Mouse (Mus musculus) neural tube, embryonic 12.5 days (tissue): ENCODE data around the gene Fgfr2. TPM values are rescaled to one million over a fixed set of nuclear protein-coding genes. Genes with fewer than 3 reads are reported as not detected.

Experiments
- ATAC-seq: fragments of 200-750 bp; cut with Nextera tagmentation; 2 replicates; pipeline ENCODE4 v1.8.0; 2017; ENCODE audit warnings: low read depth, mild to moderate bottlenecking, moderate TSS enrichment, moderate library complexity; ENCODE audit not compliant: low FRiP score
- H3K27ac ChIP-seq: fragments of 300-500 bp; sonication (generic); 2 replicates; pipeline ENCODE4 v1.5.1; 2016
- H3K27me3 ChIP-seq: fragments of 300-500 bp; sonication (generic); replicated peaks from 2 replicates; pipeline ENCODE4 v1.6.1; 2016; ENCODE audit warnings: mild to moderate bottlenecking
- H3K36me3 ChIP-seq: fragments of 300-500 bp; sonication (generic); 2 replicates; pipeline ENCODE4 v1.6.1; 2016; ENCODE audit warnings: mild to moderate bottlenecking
- H3K4me1 ChIP-seq: fragments of 300-500 bp; sonication (generic); 2 replicates; pipeline ENCODE4 v1.6.1; 2016
- H3K4me2 ChIP-seq: fragments of 300-500 bp; sonication (generic); replicated peaks from 2 replicates; pipeline ENCODE4 v1.6.1; 2016; ENCODE audit warnings: mild to moderate bottlenecking
- H3K4me3 ChIP-seq: fragments of 300-500 bp; sonication (generic); 2 replicates; pipeline ENCODE4 v1.5.1; 2016
- H3K9ac ChIP-seq: fragments of 300-500 bp; sonication (generic); 2 replicates; pipeline ENCODE4 v1.6.1; 2016; ENCODE audit warnings: mild to moderate bottlenecking
- H3K9me3 ChIP-seq: fragments of 300-500 bp; sonication (generic); 2 replicates; pipeline ENCODE4 v1.6.1; 2016; ENCODE audit warnings: mild to moderate bottlenecking
- WGBS: fragments of 180-500 bp; shearing (Covaris S2); methylation state at CpG from one replicate; pipeline ENCODE4 v1.1.7; 2016; 5-methylcytosine and 5-hydroxymethylcytosine counted together
- polyA plus RNA-seq: library from polyadenylated mRNA; unstranded; fragments of >200 nt; fragmentation: Nextera tagmentation; extraction: Ambion mirVana; gene quantifications from 2 replicates; pipeline ENCODE4 v1.2.1, GENCODE M21; 2016

Fgfr2 gene
- polyA plus RNA-seq, 1 experiment from 2014 or later = 65.0 TPM

- ATAC-seq = no peak
- Histone ChIP-seq H3K36me3 (no peaks in the 10 kb centered on the region), H3K9ac (no peak overlapping the region), H3K4me3 (no peak overlapping the region), H3K27me3 (0 out of 2 replicates have a peak, but pooled peaks cover 3% of the 10 kb centered on the region), H3K9me3 (no peaks in the 10 kb centered on the region), H3K27ac (no peak overlapping the region), H3K4me2 (no peak overlapping the region), H3K4me1 (0 out of 2 replicates have a peak, but pooled peaks cover 7% of the 10 kb centered on the region)
- whole genome bisulfite sequencing = 70% methylated on average over 3 of the region's 3 CpGs
These were observed 935.7 kb downstream of the Fgfr2 start for GRCm38 (mm10) chr7:132187456-132187855.

- no peak for ATAC-seq
These were observed 939.2 kb downstream of the Fgfr2 start for GRCm38 (mm10) chr7:132183892-132184404.

GRCm38 (mm10) chr7:132181586-132182198 lies 941.5 kb downstream of the Fgfr2 start:
- Histone ChIP-seq H3K9ac (no peak overlapping the region), H3K36me3 (no peaks in the 10 kb centered on the region), H3K27ac (no peak overlapping the region), H3K27me3 (no peaks in the 10 kb centered on the region), H3K9me3 (peaks cover 3% of the 10 kb centered on the region; the same call in 1 of the 2 replicates), H3K4me2 (no peak overlapping the region), H3K4me1 (0 out of 2 replicates have a peak, but pooled peaks cover 7% of the 10 kb centered on the region), H3K4me3 (no peak overlapping the region)
- 93% methylated on average over 4 of the region's 4 CpGs for WGBS
- no peak for ATAC-seq

More at GRCm38 (mm10) chr7:132183892-132184404, 939.2 kb downstream of the Fgfr2 start:
- no peak overlapping the region for H3K27ac ChIP-seq
- 36% methylated on average over 5 of the region's 5 CpGs for WGBS
- peaks cover 3% of the 10 kb centered on the region; the same call in 1 of the 2 replicates for H3K9me3 ChIP-seq
- no peaks in the 10 kb centered on the region for H3K36me3 ChIP-seq
- H3K4me1 ChIP-seq = 0 out of 2 replicates have a peak, but pooled peaks cover 7% of the 10 kb centered on the region
- no peak overlapping the region for H3K9ac ChIP-seq
- H3K4me2 ChIP-seq = no peak overlapping the region
- H3K4me3 ChIP-seq = no peak overlapping the region
- H3K27me3 ChIP-seq = 0 out of 2 replicates have a peak, but pooled peaks cover 3% of the 10 kb centered on the region

- H3K27ac ChIP-seq = no peak overlapping the region
- WGBS = 93% methylated on average over 3 of the region's 3 CpGs
- no peak overlapping the region for H3K9ac ChIP-seq
- no peak for ATAC-seq
- no peak overlapping the region for H3K4me3 ChIP-seq
- no peak overlapping the region for H3K4me2 ChIP-seq
- 0 out of 2 replicates have a peak, but pooled peaks cover 7% of the 10 kb centered on the region for H3K4me1 ChIP-seq
- peaks cover 3% of the 10 kb centered on the region; the same call in 1 of the 2 replicates for H3K9me3 ChIP-seq
- H3K27me3 ChIP-seq = no peaks in the 10 kb centered on the region
- no peaks in the 10 kb centered on the region for H3K36me3 ChIP-seq
These were observed 942.1 kb downstream of the Fgfr2 start for GRCm38 (mm10) chr7:132181042-132181441.

GRCm38 (mm10) chr7:132179049-132179448 lies 944.1 kb downstream of the Fgfr2 start:
- H3K27ac ChIP-seq = no peak overlapping the region
- H3K9ac ChIP-seq = no peak overlapping the region
- no peaks in the 10 kb centered on the region for H3K36me3 ChIP-seq
- ATAC-seq = no peak
- H3K9me3 ChIP-seq = peaks cover 3% of the 10 kb centered on the region; the same call in 1 of the 2 replicates
- no peak overlapping the region for H3K4me3 ChIP-seq
- H3K27me3 ChIP-seq = no peaks in the 10 kb centered on the region
- 61% methylated on average over 1 of the region's 1 CpGs for WGBS
- 0 out of 2 replicates have a peak, but pooled peaks cover 4% of the 10 kb centered on the region for H3K4me1 ChIP-seq
- no peak overlapping the region for H3K4me2 ChIP-seq

- Histone ChIP-seq H3K9ac (no peak overlapping the region), H3K27me3 (no peaks in the 10 kb centered on the region), H3K27ac (no peak overlapping the region), H3K4me3 (no peak overlapping the region), H3K4me1 (no peaks in the 10 kb centered on the region), H3K9me3 (no peaks in the 10 kb centered on the region), H3K36me3 (no peaks in the 10 kb centered on the region), H3K4me2 (no peak overlapping the region)
- no peak for ATAC-seq
- 88% methylated on average over 5 of the region's 5 CpGs for WGBS
These were observed 948.4 kb downstream of the Fgfr2 start for GRCm38 (mm10) chr7:132174787-132175186.

GRCm38 (mm10) chr7:132174296-132174695 lies 948.9 kb downstream of the Fgfr2 start:
- Histone ChIP-seq H3K36me3 (no peaks in the 10 kb centered on the region), H3K4me2 (no peak overlapping the region), H3K4me3 (no peak overlapping the region), H3K27ac (no peak overlapping the region), H3K27me3 (no peaks in the 10 kb centered on the region), H3K4me1 (no peaks in the 10 kb centered on the region; the same call in 1 of the 2 replicates), H3K9me3 (no peaks in the 10 kb centered on the region), H3K9ac (no peak overlapping the region)
- WGBS = 86% methylated on average over 2 of the region's 2 CpGs
- no peak for ATAC-seq

GRCm38 (mm10) chr7:132172220-132172619 lies 950.9 kb downstream of the Fgfr2 start:
- 67% methylated on average over 5 of the region's 5 CpGs for WGBS
- H3K27ac ChIP-seq = no peak overlapping the region
- H3K4me3 ChIP-seq = no peak overlapping the region

GRCm38 (mm10) chr7:132171716-132172115 lies 951.4 kb downstream of the Fgfr2 start:
- Histone ChIP-seq H3K4me3 (no peak overlapping the region), H3K36me3 (no peaks in the 10 kb centered on the region), H3K4me2 (no peak overlapping the region), H3K9ac (no peak overlapping the region), H3K9me3 (no peaks in the 10 kb centered on the region), H3K27me3 (no peaks in the 10 kb centered on the region), H3K4me1 (no peaks in the 10 kb centered on the region; the same call in 1 of the 2 replicates), H3K27ac (no peak overlapping the region)
- no peak for ATAC-seq
- 87% methylated on average over 5 of the region's 5 CpGs for WGBS

More at GRCm38 (mm10) chr7:132172220-132172619, 950.9 kb downstream of the Fgfr2 start:
- ATAC-seq = no peak
- no peak overlapping the region for H3K4me2 ChIP-seq
- H3K36me3 ChIP-seq = no peaks in the 10 kb centered on the region
- H3K9ac ChIP-seq = no peak overlapping the region
- H3K27me3 ChIP-seq = no peaks in the 10 kb centered on the region
- H3K9me3 ChIP-seq = no peaks in the 10 kb centered on the region
- H3K4me1 ChIP-seq = no peaks in the 10 kb centered on the region; the same call in 1 of the 2 replicates

GRCm38 (mm10) chr7:132169419-132170169 lies 953.6 kb downstream of the Fgfr2 start:
- no peak overlapping the region for H3K27ac ChIP-seq

GRCm38 (mm10) chr7:132167239-132167638 lies 955.9 kb downstream of the Fgfr2 start:
- H3K27ac ChIP-seq = no peak overlapping the region
- no peak overlapping the region for H3K4me2 ChIP-seq
- H3K9me3 ChIP-seq = no peaks in the 10 kb centered on the region
- no peaks in the 10 kb centered on the region; the same call in 1 of the 2 replicates for H3K4me1 ChIP-seq
- no peak overlapping the region for H3K4me3 ChIP-seq
- H3K27me3 ChIP-seq = no peaks in the 10 kb centered on the region
- H3K36me3 ChIP-seq = no peaks in the 10 kb centered on the region
- no peak overlapping the region for H3K9ac ChIP-seq
- ATAC-seq = no peak
- WGBS = 79% methylated on average over 4 of the region's 4 CpGs

More at GRCm38 (mm10) chr7:132169419-132170169, 953.6 kb downstream of the Fgfr2 start:
- Histone ChIP-seq H3K4me1 (no peaks in the 10 kb centered on the region; the same call in 1 of the 2 replicates), H3K4me3 (no peak overlapping the region), H3K9me3 (no peaks in the 10 kb centered on the region), H3K9ac (no peak overlapping the region), H3K4me2 (no peak overlapping the region), H3K36me3 (no peaks in the 10 kb centered on the region), H3K27me3 (no peaks in the 10 kb centered on the region)
- ATAC-seq = no peak
- WGBS = 59% methylated on average over 7 of the region's 7 CpGs

GRCm38 (mm10) chr7:132162254-132162653 lies 960.9 kb downstream of the Fgfr2 start:
- Histone ChIP-seq H3K9me3 (no peaks in the 10 kb centered on the region), H3K4me2 (no peak overlapping the region), H3K9ac (no peak overlapping the region), H3K27ac (no peak overlapping the region), H3K4me1 (no peaks in the 10 kb centered on the region), H3K27me3 (no peaks in the 10 kb centered on the region), H3K4me3 (no peak overlapping the region), H3K36me3 (no peaks in the 10 kb centered on the region)
- 74% methylated on average over 3 of the region's 3 CpGs for WGBS
- ATAC-seq = no peak
